Mouse (Mus musculus): ENCODE results near the gene Cacnb4. TPM values are rescaled to one million over a fixed set of nuclear protein-coding genes. Genes with fewer than 3 reads are reported as not detected.
A peak's percentile ranks its signal among the peaks of the same experiment; 100 is the strongest.

Cacnb4 gene
- polyA plus RNA-seq, 1 experiment, result not detected

- H3K4me1 ChIP-seq (ENCODE audit: control insufficient read depth, insufficient read depth, low read length), result no peaks in the 10 kb centered on the region
- no peaks in the 10 kb centered on the region for H3K36me3 ChIP-seq (ENCODE audit: control insufficient read depth, insufficient read depth, low read length, poor library complexity, severe bottlenecking)
- no peak overlapping the region for H3K27ac ChIP-seq (ENCODE audit: insufficient read depth, low read length)
- H3K27me3 ChIP-seq (ENCODE audit: control insufficient read depth, insufficient read depth, low read length, poor library complexity, severe bottlenecking), result no peaks in the 10 kb centered on the region; the same call in 1 of the 2 replicates
- H3K9ac ChIP-seq (ENCODE audit: low read depth, poor library complexity, severe bottlenecking), result no peak overlapping the region
- TF ChIP-seq CTCF (IDR thresholded peaks at IDR 0.05; ENCODE audit: low read depth, low read length) (no peak), EP300 (IDR thresholded peaks at IDR 0.05; ENCODE audit: insufficient read depth, low read depth, low read length) (no peak), POLR2A (IDR thresholded peaks at IDR 0.05; ENCODE audit: insufficient read depth, low read length) (no peak)
- H3K4me3 ChIP-seq (ENCODE audit: low read depth, low read length), result no peak overlapping the region
- 0 out of 2 replicates have a peak, but pooled peaks cover 2% of the 10 kb centered on the region for H3K9me3 ChIP-seq (replicated peaks; ENCODE audit: control insufficient read depth, insufficient read depth, low read length, poor library complexity, severe bottlenecking)
Observed at GRCm38 (mm10) chr2:52577700-52578099, 98.9 kb downstream of the Cacnb4 start.

- Histone ChIP-seq H3K4me1 (ENCODE audit: control insufficient read depth, insufficient read depth, low read length) (peaks cover 1% of the 10 kb centered on the region), H3K27me3 (ENCODE audit: control insufficient read depth, insufficient read depth, low read length, poor library complexity, severe bottlenecking) (no peaks in the 10 kb centered on the region; the same call in 1 of the 2 replicates), H3K36me3 (ENCODE audit: control insufficient read depth, insufficient read depth, low read length, poor library complexity, severe bottlenecking) (no peaks in the 10 kb centered on the region), H3K27ac (ENCODE audit: insufficient read depth, low read length) (no peak overlapping the region), H3K9me3 (replicated peaks; ENCODE audit: control insufficient read depth, insufficient read depth, low read length, poor library complexity, severe bottlenecking) (0 out of 2 replicates have a peak, but pooled peaks cover 2% of the 10 kb centered on the region), H3K4me3 (ENCODE audit: low read depth, low read length) (no peak overlapping the region), H3K9ac (ENCODE audit: low read depth, poor library complexity, severe bottlenecking) (no peak overlapping the region)
- TF ChIP-seq POLR2A (IDR thresholded peaks at IDR 0.05; ENCODE audit: insufficient read depth, low read length) (no peak), CTCF (IDR thresholded peaks at IDR 0.05; ENCODE audit: low read depth, low read length) (no peak), EP300 (IDR thresholded peaks at IDR 0.05; ENCODE audit: insufficient read depth, low read depth, low read length) (no peak)
Observed at GRCm38 (mm10) chr2:52576546-52576945, 100.1 kb downstream of the Cacnb4 start.

- Histone ChIP-seq H3K36me3 (ENCODE audit: control insufficient read depth, insufficient read depth, low read length, poor library complexity, severe bottlenecking) (no peaks in the 10 kb centered on the region), H3K4me1 (ENCODE audit: control insufficient read depth, insufficient read depth, low read length) (peaks cover 3% of the 10 kb centered on the region), H3K9ac (ENCODE audit: low read depth, poor library complexity, severe bottlenecking) (no peak overlapping the region), H3K27ac (ENCODE audit: insufficient read depth, low read length) (no peak overlapping the region), H3K9me3 (replicated peaks; ENCODE audit: control insufficient read depth, insufficient read depth, low read length, poor library complexity, severe bottlenecking) (0 out of 2 replicates have a peak, but pooled peaks cover 1% of the 10 kb centered on the region), H3K27me3 (ENCODE audit: control insufficient read depth, insufficient read depth, low read length, poor library complexity, severe bottlenecking) (no peaks in the 10 kb centered on the region; the same call in 1 of the 2 replicates), H3K4me3 (ENCODE audit: low read depth, low read length) (no peak overlapping the region)
- no peak for TF ChIP-seq POLR2A (IDR thresholded peaks at IDR 0.05; ENCODE audit: insufficient read depth, low read length)
- no peak for TF ChIP-seq EP300 (IDR thresholded peaks at IDR 0.05; ENCODE audit: insufficient read depth, low read depth, low read length)
- TF ChIP-seq CTCF (IDR thresholded peaks at IDR 0.05; ENCODE audit: low read depth, low read length), result no peak
Observed at GRCm38 (mm10) chr2:52575637-52576175, 100.9 kb downstream of the Cacnb4 start.

- H3K4me1 ChIP-seq (ENCODE audit: control insufficient read depth, insufficient read depth, low read length), result peaks cover 3% of the 10 kb centered on the region
- no peak overlapping the region for H3K27ac ChIP-seq (ENCODE audit: insufficient read depth, low read length)
- H3K27me3 ChIP-seq (ENCODE audit: control insufficient read depth, insufficient read depth, low read length, poor library complexity, severe bottlenecking), result no peaks in the 10 kb centered on the region; the same call in 1 of the 2 replicates
- H3K36me3 ChIP-seq (ENCODE audit: control insufficient read depth, insufficient read depth, low read length, poor library complexity, severe bottlenecking), result no peaks in the 10 kb centered on the region
- H3K9me3 ChIP-seq (replicated peaks; ENCODE audit: control insufficient read depth, insufficient read depth, low read length, poor library complexity, severe bottlenecking), result no peaks in the 10 kb centered on the region
- no peak overlapping the region for H3K9ac ChIP-seq (ENCODE audit: low read depth, poor library complexity, severe bottlenecking)
- TF ChIP-seq EP300 (IDR thresholded peaks at IDR 0.05; ENCODE audit: insufficient read depth, low read depth, low read length) (no peak), POLR2A (IDR thresholded peaks at IDR 0.05; ENCODE audit: insufficient read depth, low read length) (no peak), CTCF (IDR thresholded peaks at IDR 0.05; ENCODE audit: low read depth, low read length) (no peak)
- no peak overlapping the region for H3K4me3 ChIP-seq (ENCODE audit: low read depth, low read length)
Observed at GRCm38 (mm10) chr2:52574929-52575328, 101.7 kb downstream of the Cacnb4 start.

- Histone ChIP-seq H3K27ac (ENCODE audit: insufficient read depth, low read length) (no peak overlapping the region), H3K9me3 (replicated peaks; ENCODE audit: control insufficient read depth, insufficient read depth, low read length, poor library complexity, severe bottlenecking) (no peaks in the 10 kb centered on the region), H3K27me3 (ENCODE audit: control insufficient read depth, insufficient read depth, low read length, poor library complexity, severe bottlenecking) (no peaks in the 10 kb centered on the region), H3K4me3 (ENCODE audit: low read depth, low read length) (no peak overlapping the region), H3K9ac (ENCODE audit: low read depth, poor library complexity, severe bottlenecking) (no peak overlapping the region), H3K4me1 (ENCODE audit: control insufficient read depth, insufficient read depth, low read length) (peaks cover 3% of the 10 kb centered on the region), H3K36me3 (ENCODE audit: control insufficient read depth, insufficient read depth, low read length, poor library complexity, severe bottlenecking) (no peaks in the 10 kb centered on the region)
- TF ChIP-seq POLR2A (IDR thresholded peaks at IDR 0.05; ENCODE audit: insufficient read depth, low read length), result no peak
- TF ChIP-seq EP300 (IDR thresholded peaks at IDR 0.05; ENCODE audit: insufficient read depth, low read depth, low read length), result no peak
- TF ChIP-seq CTCF (IDR thresholded peaks at IDR 0.05; ENCODE audit: low read depth, low read length), result no peak
Observed at GRCm38 (mm10) chr2:52572221-52572620, 104.4 kb downstream of the Cacnb4 start.

- H3K4me3 ChIP-seq (ENCODE audit: low read depth, low read length), result no peak overlapping the region
- TF ChIP-seq EP300 (IDR thresholded peaks at IDR 0.05; ENCODE audit: insufficient read depth, low read depth, low read length), result peak; percentile 63; the same call in 1 of the 2 replicates
- no peak for TF ChIP-seq POLR2A (IDR thresholded peaks at IDR 0.05; ENCODE audit: insufficient read depth, low read length)
- no peak for TF ChIP-seq CTCF (IDR thresholded peaks at IDR 0.05; ENCODE audit: low read depth, low read length)
- H3K27ac ChIP-seq (ENCODE audit: insufficient read depth, low read length), result no peak overlapping the region
- H3K9me3 ChIP-seq (replicated peaks; ENCODE audit: control insufficient read depth, insufficient read depth, low read length, poor library complexity, severe bottlenecking), result no peaks in the 10 kb centered on the region
- H3K27me3 ChIP-seq (ENCODE audit: control insufficient read depth, insufficient read depth, low read length, poor library complexity, severe bottlenecking), result no peaks in the 10 kb centered on the region
- no peaks in the 10 kb centered on the region for H3K36me3 ChIP-seq (ENCODE audit: control insufficient read depth, insufficient read depth, low read length, poor library complexity, severe bottlenecking)
- H3K9ac ChIP-seq (ENCODE audit: low read depth, poor library complexity, severe bottlenecking), result no peak overlapping the region
- H3K4me1 ChIP-seq (ENCODE audit: control insufficient read depth, insufficient read depth, low read length), result peaks cover 3% of the 10 kb centered on the region
Observed at GRCm38 (mm10) chr2:52571339-52571968, 105.2 kb downstream of the Cacnb4 start.

All from ES-Bruce4 (cell line).